Mouse (Mus musculus) liver, embryonic 13.5 days (tissue): Measurements from ENCODE around the gene Gm44596. TPM values are rescaled to one million over a fixed set of nuclear protein-coding genes. Genes with fewer than 3 reads are reported as not detected.
A peak's percentile ranks its signal among the peaks of the same experiment; 100 is the strongest.

Experiments used
- ATAC-seq: fragments of 200-750 bp; cut with Nextera tagmentation; 2 replicates; pipeline ENCODE4 v1.8.0; 2017; ENCODE audit warnings: low read depth, mild to moderate bottlenecking, moderate number of reproducible peaks, moderate library complexity
- DNase-seq: peaks from one replicate; pipeline ENCODE4 v3.0.0; 2022
- H3K27ac ChIP-seq: fragments of 300-500 bp; sonication (generic); 2 replicates; pipeline ENCODE4 v1.5.1; 2015; ENCODE audit warnings: moderate library complexity, mild to moderate bottlenecking, inconsistent platforms
- H3K27me3 ChIP-seq: fragments of 300-500 bp; sonication (generic); 2 replicates; pipeline ENCODE4 v1.6.1; 2015; ENCODE audit warnings: mild to moderate bottlenecking, inconsistent platforms
- H3K36me3 ChIP-seq: fragments of 300-500 bp; sonication (generic); 2 replicates; pipeline ENCODE4 v1.6.1; 2015; ENCODE audit warnings: mild to moderate bottlenecking, inconsistent platforms
- H3K4me1 ChIP-seq: fragments of 300-500 bp; sonication (generic); replicated peaks from 2 replicates; pipeline ENCODE4 v1.6.1; 2015; ENCODE audit warnings: inconsistent platforms
- H3K4me2 ChIP-seq: fragments of 300-500 bp; sonication (generic); 2 replicates; pipeline ENCODE4 v1.6.1; 2015; ENCODE audit warnings: inconsistent platforms, mild to moderate bottlenecking, moderate library complexity
- H3K4me3 ChIP-seq: fragments of 300-500 bp; sonication (generic); replicated peaks from 2 replicates; pipeline ENCODE4 v1.5.1; 2015; ENCODE audit warnings: mild to moderate bottlenecking, inconsistent platforms
- H3K9ac ChIP-seq: fragments of 300-500 bp; sonication (generic); 2 replicates; pipeline ENCODE4 v1.6.1; 2015; ENCODE audit warnings: mild to moderate bottlenecking, inconsistent platforms
- H3K9me3 ChIP-seq: fragments of 300-500 bp; sonication (generic); replicated peaks from 2 replicates; pipeline ENCODE4 v1.6.1; 2016; ENCODE audit warnings: inconsistent platforms
- WGBS: fragments of 180-500 bp; shearing (Covaris S2); methylation state at CpG from one replicate; pipeline ENCODE4 v1.1.7; 2015; ENCODE audit not compliant: insufficient replicate concordance; 5-methylcytosine and 5-hydroxymethylcytosine counted together
- polyA plus RNA-seq: library from polyadenylated mRNA; unstranded; fragments of >200 nt; fragmentation: Nextera tagmentation; extraction: Ambion mirVana; gene quantifications from 2 replicates; pipeline ENCODE4 v1.2.1, GENCODE M21; 2015

Gene Gm44596
- polyA plus RNA-seq, 1 experiment from 2014 or later = not detected

DNA sequence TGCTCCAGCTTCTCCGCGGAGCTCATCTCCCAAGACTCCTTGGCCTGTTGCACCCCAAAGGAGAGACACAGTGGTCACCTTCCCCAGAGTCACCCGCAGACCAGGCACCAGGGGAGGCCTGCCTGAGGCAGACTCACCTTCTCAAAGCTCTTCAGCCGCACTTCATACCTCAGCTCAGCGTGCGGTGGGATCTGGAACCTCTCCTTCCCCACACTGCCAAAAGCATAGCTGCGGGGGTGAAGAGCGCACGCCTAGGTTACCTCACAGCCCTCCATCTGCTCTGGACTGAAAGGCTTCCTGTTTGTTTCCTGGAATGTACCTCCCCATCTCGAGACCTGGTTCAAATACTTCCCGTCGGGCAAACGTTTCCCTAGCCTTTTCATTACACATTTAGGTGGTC, 58.3 kb downstream of the Gm44596 start:
- no peak overlapping the region for H3K4me3 ChIP-seq
- H3K4me1 ChIP-seq = peaks cover 47% of the 10 kb centered on the region
- ATAC-seq = no peak
- H3K9me3 ChIP-seq = no peaks in the 10 kb centered on the region
- H3K36me3 ChIP-seq = peaks cover 81% of the 10 kb centered on the region
- no peak for DNase-seq
- 88% methylated on average over 13 of the region's 13 CpGs for WGBS
- H3K4me2 ChIP-seq = no peak overlapping the region
- no peak overlapping the region for H3K27ac ChIP-seq
- H3K9ac ChIP-seq = no peak overlapping the region
- no peaks in the 10 kb centered on the region for H3K27me3 ChIP-seq

DNA sequence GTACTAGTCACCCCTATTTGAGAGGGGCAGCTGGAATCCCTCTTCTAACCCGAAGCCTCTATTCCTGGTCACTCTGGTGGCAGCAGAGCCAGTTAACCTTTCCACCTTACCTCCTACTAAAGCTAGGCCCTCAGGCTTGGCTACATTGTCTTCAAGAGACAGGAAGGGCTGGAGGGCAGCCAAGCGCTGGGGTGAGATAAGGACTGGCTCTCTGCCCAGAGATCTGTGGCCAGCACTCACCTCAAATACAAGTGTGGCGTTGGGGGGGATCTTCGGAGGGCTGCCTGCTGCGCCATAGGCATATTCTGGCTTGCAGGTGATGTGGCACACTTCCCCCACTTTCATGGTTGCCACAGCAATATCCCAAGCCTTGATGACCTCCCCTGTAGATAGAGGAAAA, 60.2 kb downstream of the Gm44596 start:
- H3K9me3 ChIP-seq = no peaks in the 10 kb centered on the region
- H3K36me3 ChIP-seq = peaks cover 62% of the 10 kb centered on the region
- H3K4me2 ChIP-seq = no peak overlapping the region
- no peak overlapping the region for H3K27ac ChIP-seq
- no peak for ATAC-seq
- peaks cover 50% of the 10 kb centered on the region for H3K4me1 ChIP-seq
- no peak overlapping the region for H3K4me3 ChIP-seq
- DNase-seq = no peak
- H3K27me3 ChIP-seq = no peaks in the 10 kb centered on the region
- H3K9ac ChIP-seq = no peak overlapping the region
- WGBS = 57% methylated on average over 5 of the region's 5 CpGs

GRCm38 (mm10) chr6:128436356-128437005, 61.2 kb downstream of the Gm44596 start:
- Histone ChIP-seq H3K27me3 (no peaks in the 10 kb centered on the region), H3K36me3 (peaks cover 53% of the 10 kb centered on the region), H3K4me2 (peak overlapping the region; percentile 99), H3K9me3 (no peaks in the 10 kb centered on the region), H3K9ac (peak overlapping the region; percentile 96), H3K4me1 (peaks cover 47% of the 10 kb centered on the region), H3K4me3 (peak overlapping the region; percentile 93), H3K27ac (no peak overlapping the region)
- WGBS = 78% methylated on average over 8 of the region's 8 CpGs
- no peak for ATAC-seq
- no peak for DNase-seq

GRCm38 (mm10) chr6:128437288-128437687, 62.0 kb downstream of the Gm44596 start:
- no peak for DNase-seq
- Histone ChIP-seq H3K27me3 (no peaks in the 10 kb centered on the region), H3K9ac (peak overlapping the region; percentile 96), H3K4me3 (peak overlapping the region; percentile 93), H3K4me1 (peaks cover 47% of the 10 kb centered on the region), H3K27ac (peak overlapping the region; percentile 90), H3K36me3 (peaks cover 45% of the 10 kb centered on the region), H3K9me3 (no peaks in the 10 kb centered on the region), H3K4me2 (peak overlapping the region; percentile 99)
- ATAC-seq = no peak
- whole genome bisulfite sequencing = under 1% methylated on average over 10 of the region's 10 CpGs

DNA sequence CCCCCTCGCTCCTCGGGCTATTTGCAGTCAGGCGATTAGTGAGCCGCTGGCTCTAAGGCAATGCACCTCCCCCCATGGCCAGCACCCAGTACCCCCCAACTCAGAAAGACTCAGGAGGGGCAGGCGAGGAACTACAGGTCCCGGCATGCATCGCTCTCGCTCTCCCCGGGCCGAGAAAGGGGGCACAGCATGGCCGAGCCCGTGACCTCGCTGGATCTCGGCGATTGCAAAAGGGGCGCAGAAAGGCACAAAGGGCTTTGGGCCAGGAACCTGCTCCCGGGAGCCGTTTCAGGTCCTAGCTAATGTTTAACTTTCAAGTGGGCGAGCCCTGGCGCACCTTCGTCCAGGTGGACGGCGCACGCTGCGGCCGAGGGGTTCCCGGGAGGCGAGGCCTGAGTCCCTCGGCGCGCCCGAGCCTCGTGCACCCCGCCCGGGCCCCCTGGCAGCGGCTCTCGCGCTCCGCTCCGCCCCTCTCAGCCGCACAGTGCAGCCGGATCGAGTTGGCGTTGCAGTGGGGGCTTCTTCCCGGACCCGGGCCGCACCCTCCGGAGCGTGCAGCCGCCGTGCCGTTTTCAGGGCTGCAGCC, 62.5 kb downstream of the Gm44596 start:
- Histone ChIP-seq H3K4me2 (peak overlapping the region; percentile 99), H3K4me3 (peak overlapping the region; percentile 93), H3K9me3 (no peaks in the 10 kb centered on the region), H3K36me3 (peaks cover 40% of the 10 kb centered on the region), H3K4me1 (peaks cover 47% of the 10 kb centered on the region), H3K27me3 (no peaks in the 10 kb centered on the region), H3K9ac (peak overlapping the region; percentile 96), H3K27ac (peak overlapping the region; percentile 90)
- DNase-seq = peak; percentile 52
- WGBS = under 1% methylated on average over 52 of the region's 52 CpGs
- peak; percentile 70 for ATAC-seq

GRCm38 (mm10) chr6:128438317-128438870, 63.1 kb downstream of the Gm44596 start, which contains the start of gene Fkbp4:
Gene Fkbp4 (minus strand): TSS chr6:128438677.
- peak; percentile 93 for DNase-seq
- peak; percentile 93 for ATAC-seq
- under 1% methylated on average over 67 of the region's 67 CpGs for WGBS

GRCm38 (mm10) chr6:128438871-128439341, 63.6 kb downstream of the Gm44596 start:
- Histone ChIP-seq H3K4me1 (peaks cover 47% of the 10 kb centered on the region), H3K4me3 (peak overlapping the region; percentile 93), H3K9me3 (no peaks in the 10 kb centered on the region), H3K4me2 (peak overlapping the region; percentile 99), H3K9ac (peak overlapping the region; percentile 96), H3K27me3 (no peaks in the 10 kb centered on the region), H3K36me3 (peaks cover 29% of the 10 kb centered on the region), H3K27ac (peak overlapping the region; percentile 67)
- DNase-seq (peak; percentile 27), ATAC-seq (peak; percentile 52)
- WGBS = 20% methylated on average over 18 of the region's 18 CpGs

More at GRCm38 (mm10) chr6:128438317-128438870, 63.1 kb downstream of the Gm44596 start, which contains the start of gene Fkbp4:
- Histone ChIP-seq H3K4me3 (peak within 1 kb of the TSS; percentile 93), H3K27ac (peak within 1 kb of the TSS; percentile 90), H3K27me3 (no peaks in the 10 kb centered on the region), H3K9ac (peak within 1 kb of the TSS; percentile 96), H3K9me3 (no peaks in the 10 kb centered on the region), H3K36me3 (peaks cover 34% of the 10 kb centered on the region), H3K4me1 (peaks cover 47% of the 10 kb centered on the region), H3K4me2 (peak within 1 kb of the TSS; percentile 99)

DNA sequence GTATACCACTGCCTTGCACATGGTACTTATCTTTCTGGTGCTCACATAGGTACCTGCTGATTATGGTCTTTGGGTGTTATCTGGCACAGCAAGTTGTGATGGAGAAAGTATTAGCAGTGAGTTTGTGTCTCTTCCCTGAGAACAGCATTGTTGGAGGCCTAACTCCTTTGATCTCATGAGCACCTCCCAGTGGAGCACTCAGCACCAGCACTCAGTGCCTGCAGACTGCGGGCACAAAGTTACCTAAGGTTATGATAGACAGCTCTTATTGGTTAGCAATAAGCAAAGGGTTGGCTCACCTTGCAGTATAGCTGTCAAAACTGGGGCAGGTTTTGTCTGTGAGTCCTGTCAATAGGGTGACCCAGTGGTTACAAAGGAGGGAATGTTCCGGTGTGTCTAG, 64.9 kb downstream of the Gm44596 start:
- ATAC-seq = peak; percentile 4; the same call in 1 of the 2 replicates
- Histone ChIP-seq H3K36me3 (peaks cover 15% of the 10 kb centered on the region), H3K9me3 (no peaks in the 10 kb centered on the region), H3K4me2 (no peak overlapping the region), H3K27ac (no peak overlapping the region), H3K4me3 (no peak overlapping the region), H3K9ac (no peak overlapping the region), H3K4me1 (peaks cover 50% of the 10 kb centered on the region), H3K27me3 (no peaks in the 10 kb centered on the region)
- peak; percentile 18 for DNase-seq
- 81% methylated on average over 2 of the region's 2 CpGs for WGBS

DNA sequence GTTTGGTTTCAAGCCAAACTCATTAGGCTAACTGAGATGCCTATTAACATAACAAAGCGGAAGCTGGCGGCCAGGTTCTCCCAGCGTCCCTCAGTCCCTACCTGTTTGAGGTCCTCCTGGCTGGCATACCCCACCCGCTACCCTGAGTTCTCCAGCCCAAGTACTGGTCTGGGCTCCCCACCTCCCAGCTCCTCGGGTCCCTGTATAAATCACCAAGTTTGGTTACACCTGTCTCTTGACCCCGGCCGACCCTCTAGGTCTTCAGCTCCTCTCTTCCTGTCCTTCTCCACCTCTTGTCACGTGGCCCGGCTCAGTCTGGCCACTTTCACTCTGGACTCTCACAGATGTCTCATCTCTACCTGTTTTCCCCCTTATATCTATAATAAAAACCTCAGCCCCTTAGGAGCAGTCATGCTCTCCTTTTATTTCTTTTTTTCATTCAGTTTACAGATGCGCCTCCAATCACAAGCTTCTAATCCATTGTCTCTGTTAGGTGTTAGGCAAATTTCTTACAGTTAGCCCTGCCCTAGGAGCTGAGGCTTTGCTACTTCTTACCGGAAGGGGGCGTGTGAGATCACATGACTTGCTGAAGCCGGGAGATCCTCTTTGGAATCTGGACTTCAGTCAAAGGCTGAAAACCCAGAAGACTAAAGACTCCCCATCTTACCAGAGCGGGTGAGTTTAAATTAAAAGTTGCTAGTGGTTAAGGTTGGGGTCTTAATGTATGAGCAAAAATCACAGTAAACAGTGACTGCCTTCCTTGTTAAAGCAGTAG, 70.6 kb downstream of the Gm44596 start:
- H3K4me1 ChIP-seq = peaks cover 13% of the 10 kb centered on the region
- ATAC-seq (peak; percentile 62; the same call in 1 of the 2 replicates), DNase-seq (no peak)
- no peaks in the 10 kb centered on the region for H3K36me3 ChIP-seq
- peak overlapping the region; percentile 47 for H3K4me2 ChIP-seq
- H3K27ac ChIP-seq = no peak overlapping the region
- no peaks in the 10 kb centered on the region for H3K9me3 ChIP-seq
- 15% methylated on average over 14 of the region's 14 CpGs for WGBS
- peak overlapping the region; percentile 7; the same call in 1 of the 2 replicates for H3K4me3 ChIP-seq
- no peaks in the 10 kb centered on the region for H3K27me3 ChIP-seq
- peak overlapping the region; percentile 18; the same call in 1 of the 2 replicates for H3K9ac ChIP-seq

DNA sequence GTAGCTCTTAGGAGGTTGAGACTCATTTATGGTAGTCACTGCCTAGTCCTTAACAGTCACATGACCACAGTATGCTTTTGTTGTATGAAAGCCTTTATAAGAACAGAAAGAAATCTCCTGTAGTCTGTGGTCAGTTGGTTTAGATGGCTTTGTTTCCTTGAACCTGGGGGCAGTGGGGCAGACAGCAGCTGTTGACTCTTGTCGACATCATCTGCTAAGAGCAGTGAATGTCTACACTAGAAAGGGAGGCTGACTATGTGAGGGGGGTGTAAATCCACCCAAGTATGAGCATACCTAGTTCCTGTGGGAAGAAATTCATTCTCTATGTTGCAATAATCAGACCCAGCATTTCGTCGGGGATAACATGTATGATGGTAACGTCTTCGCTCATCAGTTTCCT, 71.8 kb downstream of the Gm44596 start:
- no peak overlapping the region for H3K9ac ChIP-seq
- ATAC-seq (no peak), DNase-seq (no peak)
- no peaks in the 10 kb centered on the region for H3K27me3 ChIP-seq
- peaks cover 13% of the 10 kb centered on the region for H3K4me1 ChIP-seq
- H3K4me2 ChIP-seq = no peak overlapping the region
- H3K4me3 ChIP-seq = no peak overlapping the region
- H3K27ac ChIP-seq = no peak overlapping the region
- H3K9me3 ChIP-seq = no peaks in the 10 kb centered on the region
- no peaks in the 10 kb centered on the region for H3K36me3 ChIP-seq
- 81% methylated on average over 5 of the region's 5 CpGs for WGBS
